In genomic region chr17:32268540-32268960, GRCm38 (mm10) we compare ENCODE assay signal across 9 mouse cellular contexts. TPM values are rescaled to one million over a fixed set of nuclear protein-coding genes. Genes with fewer than 3 reads are reported as not detected.
DNase-seq lines count a peak whose midpoint lies in the region; ATAC-seq and TF ChIP-seq lines count a peak whose summit lies in the region.
"Had no signal": no experiment of that assay in that cellular context is flagged by ENCODE, and none has a peak within 500 bp of the region (broad histone marks: within the 10 kb centered on the region; RNA-seq: fewer than 3 reads in every experiment).

No protein-coding gene starts in this region.

- peaks cover 5% of the 10 kb centered on the region; the same call in 1 of the 2 replicates for H3K4me1 ChIP-seq in hindbrain, postnatal 0 days (ENCODE audit: insufficient read depth, low read length)
- H3K4me1 ChIP-seq in hindbrain, embryonic 10.5 days (replicated peaks) = no peaks in the 10 kb centered on the region
- no peaks in the 10 kb centered on the region for H3K4me1 ChIP-seq in limb, embryonic 10.5 days

- no peak for TF ChIP-seq CTCF in hindbrain, postnatal 0 days (IDR thresholded peaks at IDR 0.05; ENCODE audit: low read depth)

- DNase-seq in hindbrain, postnatal 0 days (ENCODE audit: low spot score) = peak; percentile 59
- DNase-seq in hindbrain, embryonic 10.5 days (ENCODE audit: low spot score) = no peak
- DNase-seq in NIH3T3 (ENCODE audit: low read depth) = peak; percentile 20
- DNase-seq in adrenal gland, postnatal 25 days = peak; percentile 24
- DNase-seq in embryo, embryonic 9.5 days (ENCODE audit: extremely low spot score) = no peak
- no peak for DNase-seq in limb, embryonic 10.5 days (ENCODE audit: low spot score)
- DNase-seq: kidney, adult 9 months had no signal

- H3K9ac ChIP-seq in hindbrain, postnatal 0 days (replicated peaks; ENCODE audit: low read length) = no peak overlapping the region
- H3K9ac ChIP-seq: heart, embryonic 13.5 days had no signal

- H3K36me3 ChIP-seq in hindbrain, postnatal 0 days (ENCODE audit: insufficient read depth, low read length) = no peaks in the 10 kb centered on the region
- peaks cover 25% of the 10 kb centered on the region; the same call in 1 of the 2 replicates for H3K36me3 ChIP-seq in hindbrain, embryonic 10.5 days
- peaks cover 32% of the 10 kb centered on the region for H3K36me3 ChIP-seq in limb, embryonic 10.5 days

- 39% methylated on average over 3 of the region's 3 CpGs for WGBS in hindbrain, postnatal 0 days
- WGBS in hindbrain, embryonic 10.5 days = 98% methylated on average over 3 of the region's 3 CpGs
- WGBS in limb, embryonic 10.5 days = 90% methylated on average over 3 of the region's 3 CpGs

- H3K27me3 ChIP-seq in hindbrain, postnatal 0 days (ENCODE audit: insufficient read depth, low read length) = no peaks in the 10 kb centered on the region
- H3K27me3 ChIP-seq in hindbrain, embryonic 10.5 days (ENCODE audit: insufficient read depth, poor library complexity, severe bottlenecking) = no peaks in the 10 kb centered on the region
- H3K27me3 ChIP-seq in limb, embryonic 10.5 days (ENCODE audit: low read depth, poor library complexity, severe bottlenecking) = no peaks in the 10 kb centered on the region
- H3K27me3 ChIP-seq: heart, embryonic 13.5 days had no signal

- H3K4me2 ChIP-seq in hindbrain, postnatal 0 days (ENCODE audit: low read depth, low read length) = no peak overlapping the region
- H3K4me2 ChIP-seq: heart, embryonic 13.5 days had no signal

- H3K9me3 ChIP-seq in hindbrain, postnatal 0 days (ENCODE audit: low read length) = no peaks in the 10 kb centered on the region
- no peaks in the 10 kb centered on the region for H3K9me3 ChIP-seq in hindbrain, embryonic 10.5 days
- H3K9me3 ChIP-seq in limb, embryonic 10.5 days (replicated peaks) = no peaks in the 10 kb centered on the region
- H3K9me3 ChIP-seq: heart, embryonic 13.5 days had no signal

- no peak for ATAC-seq in hindbrain, postnatal 0 days
- 0 out of 2 replicates have a peak, but pooled peaks have one; percentile 43 for ATAC-seq in common myeloid progenitor, adult 5-6 weeks (replicated peaks; ENCODE audit: low read depth, poor library complexity, severe bottlenecking)

- H3K27ac ChIP-seq in hindbrain, postnatal 0 days = peak overlapping the region; percentile 45; the same call in 1 of the 2 replicates
- H3K27ac ChIP-seq in hindbrain, embryonic 10.5 days = no peak overlapping the region
- H3K27ac ChIP-seq in limb, embryonic 10.5 days = no peak overlapping the region
- H3K27ac ChIP-seq: heart, embryonic 13.5 days had no signal

- no peak overlapping the region for H3K4me3 ChIP-seq in hindbrain, postnatal 0 days (ENCODE audit: low read length)
- no peak overlapping the region for H3K4me3 ChIP-seq in hindbrain, embryonic 10.5 days
- no peak overlapping the region for H3K4me3 ChIP-seq in limb, embryonic 10.5 days
- H3K4me3 ChIP-seq: heart, embryonic 13.5 days had no signal

RNA-seq across cellular contexts. Expression of gene Brd4, which starts 16.0 kb away (rescaled TPM):
- 34.3 and 46.5 TPM in 2 replicates for total RNA-seq in hindbrain, postnatal 0 days (2014; rRNA removed)
- polyA plus RNA-seq in hindbrain, postnatal 0 days (2015; fragmentation: Nextera tagmentation; extraction: Ambion mirVana) = 60.8 and 73.8 TPM in 2 replicates
- 113 and 134 TPM in 2 replicates for polyA plus RNA-seq in hindbrain, embryonic 10.5 days (2016; fragmentation: Nextera tagmentation; extraction: Ambion mirVana)
- 122 and 143 TPM in 2 replicates for total RNA-seq in adrenal gland, postnatal 25 days (2021)
- 22.5 and 58.5 TPM in 2 replicates for total RNA-seq in common myeloid progenitor, adult 5-6 weeks (2017)
- 132 and 134 TPM in 2 replicates for polyA plus RNA-seq in limb, embryonic 10.5 days (2016; fragmentation: Nextera tagmentation; extraction: Ambion mirVana)

RNA-seq across cellular contexts. Expression of gene Akap8, which starts 52.5 kb away (rescaled TPM):
- total RNA-seq in hindbrain, postnatal 0 days (2014; rRNA removed) = 94.4 and 108 TPM in 2 replicates
- polyA plus RNA-seq in hindbrain, postnatal 0 days (2015; fragmentation: Nextera tagmentation; extraction: Ambion mirVana) = 66.4 and 75.2 TPM in 2 replicates
- 114 and 133 TPM in 2 replicates for polyA plus RNA-seq in hindbrain, embryonic 10.5 days (2016; fragmentation: Nextera tagmentation; extraction: Ambion mirVana)
- total RNA-seq in adrenal gland, postnatal 25 days (2021) = 85.2 and 89.0 TPM in 2 replicates
- total RNA-seq in common myeloid progenitor, adult 5-6 weeks (2017) = 146 and 161 TPM in 2 replicates
- 142 and 157 TPM in 2 replicates for polyA plus RNA-seq in limb, embryonic 10.5 days (2016; fragmentation: Nextera tagmentation; extraction: Ambion mirVana)

Comparison
In these comparisons a context has a peak if more than half of its experiments do, and no peak if none do; other contexts are left out.
1. DNase-seq: peak in hindbrain, postnatal 0 days (single experiment), NIH3T3 (single experiment) and adrenal gland, postnatal 25 days (single experiment); none in hindbrain, embryonic 10.5 days (single experiment), embryo, embryonic 9.5 days (single experiment) and limb, embryonic 10.5 days (single experiment).